Mouse (Mus musculus) gastrocnemius, adult 2 months (tissue): ENCODE measurements around the gene Gm21981. TPM values are rescaled to one million over a fixed set of nuclear protein-coding genes. Genes with fewer than 3 reads are reported as not detected.
A peak's percentile ranks its signal among the peaks of the same experiment; 100 is the strongest.
"Not testable (repeated sequence)": the region's sequence is repeated elsewhere in the genome, so short reads cannot be mapped to it uniquely, and the experiment has no call there.

ENCODE experiments used
- DNase-seq: peaks from one replicate; pipeline ENCODE4 v3.0.0; 2022
- H3K27ac ChIP-seq: fragments of 200-600 bp; 2 replicates; pipeline ENCODE4 v1.8.1; 2022; ENCODE audit warnings: mild to moderate bottlenecking
- H3K4me3 ChIP-seq: fragments of 200-600 bp; 2 replicates; pipeline ENCODE4 v1.8.1; 2022; ENCODE audit warnings: mild to moderate bottlenecking, moderate library complexity
- CTCF ChIP-seq: fragments of 200-600 bp; IDR thresholded peaks from 2 replicates; pipeline ENCODE4 v1.8.1; 2022; ENCODE audit warnings: antibody characterized with exemption, mild to moderate bottlenecking, moderate library complexity
- intact Hi-C: fragments of 180-260 bp; cut with DNase I; formaldehyde crosslinking; loops from one replicate; pipeline ENCODE4 v1.15.1; 2025
- total RNA-seq, 2 experiments: library from RNA; stranded (reverse); gene quantifications; 2 replicates each; pipeline ENCODE4 v1.2.3; 2021

Gene Gm21981
- total RNA-seq, 2 experiments from 2014 or later: 0.45 to 0.46 TPM

DNA sequence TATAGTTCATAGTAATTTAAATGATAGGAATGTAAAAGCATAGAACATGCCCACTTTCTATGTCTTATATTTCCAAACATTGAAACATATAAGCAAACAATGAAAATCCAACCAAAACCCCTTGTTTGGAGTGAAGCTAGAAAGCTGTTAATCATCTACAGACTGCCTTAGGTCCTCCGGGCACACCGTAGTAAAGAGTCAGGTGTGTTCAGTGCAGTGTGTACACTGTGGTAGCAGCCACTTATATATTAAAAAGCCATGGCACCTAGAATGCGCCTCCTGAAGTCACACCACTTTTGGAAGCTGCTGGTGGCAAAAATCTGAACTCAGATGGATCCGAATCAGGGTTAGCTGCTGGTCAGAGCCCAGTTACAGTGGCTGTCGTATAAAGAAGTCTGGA, 16.0 kb downstream of the Gm21981 start:
- Histone ChIP-seq H3K4me3 (no peak overlapping the region), H3K27ac (no peak overlapping the region)
- no peak for DNase-seq
- intact Hi-C loops: loop anchor here (5.0 kb wide), 1 partner anchor 46 kb away; the partner anchor contains the start of gene Usp49
- TF ChIP-seq CTCF: no peak

GRCm38 (mm10) chr17:47676581-47676980, 17.7 kb downstream of the Gm21981 start:
- peak; percentile 69 for DNase-seq
- Histone ChIP-seq H3K4me3 (no peak overlapping the region), H3K27ac (no peak overlapping the region)
- intact Hi-C loops: loop anchor here (2.0 to 5.0 kb wide), 3 partner anchors 30 to 62 kb away; partner anchors contain the start of gene Usp49
- peak; percentile 96 for TF ChIP-seq CTCF

- H3K4me3 ChIP-seq: peak overlapping the region; percentile 74
Measured at GRCm38 (mm10) chr17:47672311-47673111, 21.7 kb downstream of the Gm21981 start.

GRCm38 (mm10) chr17:47671988-47672310, 22.3 kb downstream of the Gm21981 start:
- peak overlapping the region; percentile 86 for H3K27ac ChIP-seq
- no peak for DNase-seq
- H3K4me3 ChIP-seq: peak overlapping the region; percentile 74
- no peak for TF ChIP-seq CTCF
- intact Hi-C loops: no loop called here

More at GRCm38 (mm10) chr17:47672311-47673111, 21.7 kb downstream of the Gm21981 start:
- intact Hi-C loops: no loop called here
- peak; percentile 89 for DNase-seq
- H3K27ac ChIP-seq: peak overlapping the region; percentile 86
- TF ChIP-seq CTCF: peak; percentile 47

GRCm38 (mm10) chr17:47669166-47669565, 25.1 kb downstream of the Gm21981 start:
- Histone ChIP-seq H3K27ac (no peak overlapping the region), H3K4me3 (no peak overlapping the region)
- no peak for DNase-seq
- intact Hi-C loops: no loop called here
- TF ChIP-seq CTCF: no peak

GRCm38 (mm10) chr17:47664474-47664873, 29.8 kb downstream of the Gm21981 start:
- H3K27ac ChIP-seq: no peak overlapping the region; the same call in 1 of the 2 replicates
- H3K4me3 ChIP-seq: no peak overlapping the region
- no peak for TF ChIP-seq CTCF
- intact Hi-C loops: no loop called here
- no peak for DNase-seq

GRCm38 (mm10) chr17:47663009-47663713, 31.1 kb downstream of the Gm21981 start:
- H3K4me3 ChIP-seq: no peak overlapping the region
- no peak overlapping the region for H3K27ac ChIP-seq
- intact Hi-C loops: no loop called here
- DNase-seq: no peak
- TF ChIP-seq CTCF: no peak

- no peak for TF ChIP-seq CTCF
- intact Hi-C loops: no loop called here
- no peak for DNase-seq
- H3K4me3 ChIP-seq: no peak overlapping the region
- H3K27ac ChIP-seq: no peak overlapping the region
Measured at GRCm38 (mm10) chr17:47658741-47659243, 35.5 kb downstream of the Gm21981 start.

DNA sequence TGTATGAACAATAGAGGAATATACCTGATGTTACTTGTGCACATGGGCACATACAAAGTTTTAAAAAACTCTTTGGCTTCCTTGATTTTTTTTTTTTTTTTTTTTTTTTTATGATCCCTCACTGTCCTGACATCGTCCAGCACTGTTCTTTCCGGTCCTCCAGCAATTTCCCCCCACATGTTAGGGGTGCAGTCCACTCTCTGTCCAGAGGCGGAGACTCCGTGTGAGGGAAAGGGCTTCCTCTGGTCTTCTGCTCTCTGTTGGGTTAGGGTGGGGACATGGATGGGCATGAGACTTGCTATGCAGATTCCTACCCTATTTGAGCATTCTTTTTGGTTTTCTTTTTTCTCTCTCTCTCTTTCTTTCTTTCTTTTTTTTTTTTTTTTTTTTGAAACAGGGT, 36.4 kb downstream of the Gm21981 start:
- intact Hi-C loops: no loop called here
- no peak overlapping the region for H3K4me3 ChIP-seq
- H3K27ac ChIP-seq: no peak overlapping the region
- no peak for DNase-seq
- no peak for TF ChIP-seq CTCF

- no peak overlapping the region for H3K4me3 ChIP-seq
- no peak overlapping the region for H3K27ac ChIP-seq
- DNase-seq: no peak
- no peak for TF ChIP-seq CTCF
- intact Hi-C loops: no loop called here
Measured at GRCm38 (mm10) chr17:47655697-47656096, 38.6 kb downstream of the Gm21981 start.

- DNase-seq, intact Hi-C loops, H3K27ac ChIP-seq, H3K4me3 ChIP-seq: not testable (repeated sequence)
Measured at GRCm38 (mm10) chr17:47654346-47654745, 39.9 kb downstream of the Gm21981 start.

DNA sequence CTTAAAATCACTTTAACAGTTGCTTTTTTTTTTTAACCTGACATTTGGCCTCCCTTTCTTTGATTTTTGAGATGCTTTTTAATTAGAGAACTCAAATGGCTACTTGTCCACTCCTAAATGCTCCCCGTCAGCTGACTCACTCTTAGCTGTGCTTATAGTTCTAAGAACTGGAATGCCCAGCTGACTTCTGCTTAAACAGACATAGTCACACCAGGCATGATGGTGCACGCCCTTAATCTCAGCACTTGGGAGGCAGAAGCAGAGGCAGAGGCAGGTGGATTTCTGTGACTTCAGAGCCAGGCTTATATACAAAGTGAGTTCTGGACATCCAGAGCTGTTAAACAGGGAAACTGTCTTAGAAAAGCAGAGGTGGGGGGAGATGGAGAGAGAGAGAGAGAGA, 42.3 kb downstream of the Gm21981 start:
- no peak overlapping the region for H3K27ac ChIP-seq
- intact Hi-C loops: no loop called here
- no peak for TF ChIP-seq CTCF
- no peak for DNase-seq
- H3K4me3 ChIP-seq: no peak overlapping the region

DNA sequence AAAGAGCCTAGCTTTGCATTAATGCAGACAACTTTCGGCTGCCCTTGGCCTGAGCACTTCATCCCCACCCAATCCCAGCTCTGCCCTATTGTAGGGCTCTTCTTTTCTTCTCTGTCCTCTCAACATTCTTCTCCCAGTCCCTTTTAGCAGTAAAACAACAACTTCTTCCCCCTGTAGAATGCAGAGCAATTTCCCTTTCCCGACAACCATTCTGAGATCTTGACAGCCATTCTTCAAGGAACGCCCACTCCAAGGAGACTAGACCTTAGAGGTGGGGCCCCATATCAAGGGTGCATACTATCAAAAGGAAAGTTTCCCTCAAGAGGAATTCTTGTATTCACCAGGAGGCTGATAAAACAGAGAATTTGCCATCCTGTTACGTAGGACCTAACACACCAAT, 45.3 kb downstream of the Gm21981 start:
- H3K27ac ChIP-seq: no peak overlapping the region
- TF ChIP-seq CTCF: no peak
- intact Hi-C loops: no loop called here
- H3K4me3 ChIP-seq: no peak overlapping the region
- DNase-seq: no peak
